Mouse (Mus musculus) hematopoietic stem cell, adult 5-6 weeks (primary cell): Measurements from ENCODE around the gene Foxp2. TPM values are rescaled to one million over a fixed set of nuclear protein-coding genes. Genes with fewer than 3 reads are reported as not detected.

Experiments
- ATAC-seq, 2 experiments: fragments of 125-278 bp in 1 of 2; replicated peaks in 1 of 2; 2 replicates each; pipeline ENCODE4 v1.8.0; 2016 to 2017; ENCODE audit warnings: inconsistent platforms in 2 of 2, mild to moderate bottlenecking in 2 of 2, moderate number of reproducible peaks in 2 of 2, low read depth in 1 of 2, moderate TSS enrichment in 1 of 2; ENCODE audit not compliant: low FRiP score in 2 of 2, poor library complexity in 2 of 2, severe bottlenecking in 2 of 2, insufficient read depth in 1 of 2, low TSS enrichment in 1 of 2
- total RNA-seq: library from RNA; stranded (forward); fragments of 172-1452, 232-1000 nt; gene quantifications from 2 replicates; pipeline ENCODE4 v1.2.3, GENCODE M21; 2017

Foxp2 gene
- total RNA-seq: 0.38 TPM in 1 of 2 replicates, not detected in the other

DNA sequence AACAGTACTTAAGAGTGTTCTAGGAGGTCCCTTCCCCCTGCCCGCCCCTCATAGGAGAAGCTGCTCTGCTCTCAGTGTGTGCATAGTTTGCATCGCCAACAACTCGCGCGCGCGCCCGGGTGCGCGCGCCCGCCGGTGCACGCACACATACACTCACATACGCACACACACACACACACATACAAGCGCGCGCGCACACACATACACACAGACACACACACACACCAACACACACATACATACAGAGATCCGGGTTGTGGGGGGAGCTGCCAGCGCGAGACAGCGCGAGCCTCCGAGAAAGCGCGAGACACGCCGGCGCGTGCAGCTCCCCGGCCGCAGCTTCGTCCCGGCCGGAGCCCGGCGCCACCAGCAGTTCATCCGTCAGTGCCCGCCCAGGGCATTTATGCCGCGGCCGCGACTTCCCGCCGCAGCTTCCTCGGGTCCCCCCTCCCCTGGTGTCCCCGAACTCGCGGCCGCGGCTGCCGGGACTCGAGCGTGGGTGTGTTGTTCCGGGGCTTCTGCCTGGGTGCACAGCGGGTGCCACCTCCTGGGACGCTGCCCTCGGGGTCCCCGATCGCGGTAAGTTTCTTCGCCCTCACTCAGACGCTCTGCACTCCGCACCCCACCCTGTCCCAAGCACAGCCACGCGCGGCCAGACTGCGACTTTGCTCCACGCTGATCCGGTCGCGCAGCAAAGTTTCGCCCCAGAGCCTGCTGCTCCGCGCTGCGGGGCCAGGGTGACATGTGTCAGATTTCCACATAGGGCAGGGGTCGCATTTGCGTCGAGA lies at the start of gene Foxp2:
Gene Foxp2, plus strand, starts transcription at position 167 of the 788 bp plus-strand sequence.
- peak; percentile 35 to 63 for ATAC-seq

GRCm38 (mm10) chr6:14885199-14885598 lies 15.9 kb upstream of the Foxp2 start:
- no peak for ATAC-seq

DNA sequence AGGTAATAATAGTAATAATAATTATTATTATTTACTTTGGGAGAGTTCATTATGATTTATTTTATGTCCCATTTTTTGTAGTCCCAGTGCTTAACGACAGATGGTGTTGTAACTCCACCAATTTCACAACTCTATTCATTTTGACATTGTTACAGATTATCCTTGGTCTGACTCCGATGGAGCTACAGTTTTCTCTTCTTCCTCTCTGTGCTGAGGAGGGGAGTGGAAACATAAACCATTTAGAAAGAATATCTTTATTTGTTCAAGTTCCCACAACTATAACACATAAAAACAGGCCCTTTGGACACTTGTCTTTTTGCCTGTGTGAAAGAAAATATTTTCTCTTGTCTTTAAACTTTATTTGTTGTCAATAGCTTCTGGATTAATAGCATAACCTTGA lies 4.1 kb upstream of the Foxp2 start:
- ATAC-seq: no peak

GRCm38 (mm10) chr6:14898096-14898855 lies 2.9 kb upstream of the Foxp2 start:
- no peak for ATAC-seq

- no peak for ATAC-seq
These were observed 2.0 kb upstream of the Foxp2 start for GRCm38 (mm10) chr6:14899021-14899610.

- ATAC-seq: peak in 1 of 2 experiments; percentile 43; a peak in 1 of 4 replicates
These were observed 1.1 kb upstream of the Foxp2 start for GRCm38 (mm10) chr6:14899936-14900578.

DNA sequence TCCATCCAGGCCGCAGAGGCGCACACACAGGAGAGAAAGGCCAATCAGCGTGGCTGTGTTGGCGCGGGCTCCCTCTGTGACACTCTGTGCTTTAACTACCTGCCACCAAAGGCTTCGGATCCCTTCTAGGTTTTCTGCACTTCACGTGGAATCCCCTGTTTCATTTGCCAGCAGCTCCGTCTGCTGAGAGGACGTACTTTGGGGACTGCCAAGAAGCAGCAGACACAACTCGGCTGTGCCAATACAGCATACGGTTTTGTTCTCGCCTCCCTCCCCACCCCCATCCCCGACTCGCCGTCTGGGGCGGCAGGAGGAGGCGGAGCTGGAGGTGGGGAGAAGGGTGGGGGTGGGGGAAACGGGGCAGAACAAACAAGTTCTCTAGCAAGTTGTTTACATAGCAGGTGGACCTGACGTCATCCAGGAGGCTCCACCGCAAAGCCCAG lies 549 bp upstream of the Foxp2 start:
- peak; percentile 4 to 19; a peak in 3 of 4 replicates for ATAC-seq

DNA sequence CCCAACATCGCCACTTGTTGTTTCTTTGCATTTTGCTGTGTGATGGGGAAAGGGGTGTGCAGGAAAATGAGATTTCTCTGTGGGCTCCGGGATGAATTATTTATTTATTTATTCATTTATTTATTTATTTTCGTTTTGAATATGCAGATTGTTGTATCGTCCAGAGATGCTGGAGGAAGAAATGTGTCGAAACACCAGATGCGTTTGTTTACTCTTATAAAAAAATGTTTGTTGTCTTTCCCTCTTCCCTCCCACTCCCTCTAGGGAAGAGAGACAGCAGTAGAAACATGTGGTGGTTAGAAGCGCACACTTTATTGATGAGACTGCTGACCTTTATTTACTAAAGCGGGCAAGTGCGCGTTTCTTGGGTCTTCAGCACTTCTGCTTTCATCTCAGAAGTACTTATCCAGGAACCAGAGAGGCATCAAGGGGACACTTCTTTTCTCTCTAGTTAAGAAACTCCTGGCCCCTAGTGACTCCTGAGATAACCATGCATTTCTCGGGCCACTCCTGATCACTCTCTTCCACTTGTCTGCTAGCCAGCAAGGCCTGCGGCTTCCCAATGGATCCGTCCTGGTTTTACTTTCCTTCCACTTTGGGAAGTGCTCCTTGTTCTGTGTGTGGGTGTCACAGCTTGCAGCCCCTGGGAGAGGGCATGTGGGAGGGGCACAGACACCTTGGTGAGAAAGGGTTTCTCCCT lies 972 bp downstream of the Foxp2 start:
- no peak for ATAC-seq

DNA sequence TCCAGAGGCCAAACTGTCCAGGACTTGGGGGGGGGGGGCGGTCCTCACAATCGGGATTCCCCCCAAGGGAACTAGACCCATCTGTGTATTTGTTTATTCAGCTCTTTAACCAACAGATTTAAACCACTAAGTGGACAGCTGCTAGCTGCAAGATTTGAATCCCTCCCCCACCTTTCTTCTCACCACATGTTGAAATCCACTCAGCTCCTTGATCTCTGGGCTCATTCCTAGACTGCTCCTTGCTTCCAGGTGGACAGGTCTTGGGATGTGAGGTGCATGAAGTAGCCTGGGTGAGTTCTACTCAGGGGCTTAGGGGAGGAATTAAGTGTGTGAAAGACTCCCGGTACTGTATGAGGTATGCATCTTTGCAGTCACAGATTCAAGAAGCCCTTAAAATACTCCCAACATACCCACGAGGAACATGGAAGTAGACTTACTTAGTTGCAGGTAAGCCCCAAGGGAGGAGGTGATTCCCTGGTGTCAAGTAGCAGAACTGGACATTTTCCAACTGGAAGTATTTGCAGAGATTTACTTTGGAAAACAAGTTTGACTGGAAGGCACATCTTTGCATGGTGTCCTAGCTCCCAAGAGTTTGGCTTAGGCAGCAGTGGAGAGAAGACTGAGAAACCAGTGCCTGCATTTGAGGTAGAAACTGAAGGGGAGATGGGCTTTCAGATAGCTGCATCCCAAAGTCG lies 2.3 kb downstream of the Foxp2 start:
- ATAC-seq: no peak

- no peak for ATAC-seq
These were observed 13.9 kb downstream of the Foxp2 start for GRCm38 (mm10) chr6:14915066-14915465.

DNA sequence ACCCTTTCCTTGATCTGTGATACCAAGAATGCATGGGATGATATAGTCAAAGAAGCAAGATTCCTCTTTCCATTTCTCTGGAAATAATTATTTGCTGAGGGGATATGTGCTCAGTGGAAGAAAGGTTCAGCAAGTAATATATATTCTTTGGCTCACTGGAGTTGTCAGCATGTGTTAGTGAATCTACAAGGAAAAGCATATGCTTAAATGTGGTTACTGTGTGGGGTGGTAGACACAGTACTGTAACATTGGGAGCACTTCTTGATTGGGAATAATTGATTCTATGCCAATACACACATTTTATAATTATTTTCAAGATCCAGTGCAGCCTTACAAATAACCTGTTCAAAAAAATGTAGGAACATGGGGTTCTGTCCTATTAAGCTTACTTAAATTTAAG lies 21.6 kb downstream of the Foxp2 start:
- ATAC-seq: no peak

DNA sequence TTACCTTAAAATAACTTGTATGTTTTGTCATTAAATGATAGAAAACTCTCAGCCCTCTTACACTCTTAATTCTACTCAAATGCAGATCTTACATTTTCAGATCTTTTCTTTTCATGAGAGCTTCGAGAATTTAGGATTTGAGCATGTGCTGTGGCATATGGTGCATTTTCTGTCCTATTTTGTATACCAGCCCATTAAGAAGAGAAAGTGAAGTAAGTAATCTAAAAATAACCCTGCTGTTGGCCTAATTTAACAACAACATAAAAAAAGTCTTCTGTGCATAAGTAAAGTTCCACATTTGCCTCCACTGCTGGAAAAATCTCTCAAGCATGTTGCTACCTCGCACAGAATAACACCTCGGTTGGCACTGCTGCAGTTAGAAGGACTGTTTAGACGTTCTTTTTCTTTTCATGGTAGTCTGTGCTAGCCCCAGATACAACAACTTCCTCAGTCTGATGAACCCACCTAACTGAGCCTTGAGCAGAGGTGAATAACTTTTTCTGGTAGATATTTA lies 23.9 kb downstream of the Foxp2 start:
- ATAC-seq: no peak

GRCm38 (mm10) chr6:14951060-14951459 lies 49.9 kb downstream of the Foxp2 start:
- no peak for ATAC-seq

GRCm38 (mm10) chr6:14952731-14953130 lies 51.6 kb downstream of the Foxp2 start:
- ATAC-seq: no peak

DNA sequence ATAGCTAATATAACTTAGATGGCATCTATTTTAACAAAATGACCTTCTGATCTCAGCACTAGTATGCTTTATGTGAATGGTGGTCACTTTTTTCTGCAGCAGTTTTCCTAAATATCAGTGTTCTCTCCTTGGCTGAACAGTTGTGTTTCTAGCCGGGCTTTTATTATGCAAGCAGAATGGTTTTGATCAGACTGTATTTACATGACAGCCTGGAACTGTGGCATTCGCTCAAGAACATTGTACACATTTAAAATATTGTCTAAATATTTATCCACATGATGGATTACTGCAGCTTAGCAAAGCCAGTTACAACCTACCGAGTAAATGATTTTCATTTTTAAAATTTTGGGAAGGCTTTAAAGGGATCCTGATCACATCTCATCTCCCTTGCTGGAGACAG lies 75.9 kb downstream of the Foxp2 start:
- no peak for ATAC-seq

DNA sequence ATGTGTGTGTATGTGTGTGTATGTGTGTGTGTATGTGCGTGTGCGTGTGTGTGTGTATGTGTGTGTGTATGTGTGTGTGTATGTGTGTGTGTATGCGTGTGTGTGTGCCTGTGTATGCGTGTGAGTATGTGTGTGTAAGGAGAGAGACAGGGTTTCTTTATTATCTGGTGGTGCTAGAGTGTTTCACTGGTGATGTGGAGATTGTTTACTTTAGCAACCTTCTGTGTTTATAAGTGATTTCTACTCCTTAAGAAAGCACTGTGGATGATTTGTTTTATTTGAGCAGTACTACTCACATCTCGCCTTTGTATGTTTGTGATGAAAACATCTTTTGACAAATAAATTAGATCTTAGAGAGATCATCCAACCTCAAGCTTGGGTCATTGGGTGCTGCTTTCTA lies 77.1 kb downstream of the Foxp2 start:
- ATAC-seq: no peak
